Mouse (Mus musculus) megakaryocyte, embryonic 14.5 days (primary cell): ENCODE measurements around the gene Oaf.

Experiments used
- FLI1 ChIP-seq: IDR thresholded peaks from 2 replicates; pipeline ENCODE4 v1.6.1; 2012; ENCODE audit warnings: low read length, inconsistent platforms, mixed read lengths
- GATA1 ChIP-seq: IDR thresholded peaks from 3 replicates; pipeline ENCODE4 v1.6.1; 2012; ENCODE audit warnings: mixed read lengths, low read length, inconsistent platforms, borderline replicate concordance

DNA sequence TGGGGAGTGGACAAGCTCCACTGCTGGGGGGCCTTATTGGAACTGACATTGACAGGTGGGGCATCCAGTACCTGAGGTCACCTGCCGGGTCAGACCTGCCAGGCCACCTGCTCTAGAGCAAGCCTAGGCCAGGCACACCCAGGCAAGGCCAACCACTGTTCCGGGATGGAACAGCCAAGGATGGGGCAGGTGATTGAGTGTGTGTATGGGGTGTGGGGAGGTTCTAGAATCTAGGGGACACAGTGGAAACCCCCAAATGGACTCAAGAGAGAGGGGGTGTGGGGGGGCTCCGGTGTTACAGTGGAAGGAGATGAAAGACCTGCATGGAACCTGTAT is 50.7 kb downstream of the Oaf start:
- no peak for TF ChIP-seq GATA1
- TF ChIP-seq FLI1: no peak
